Mouse (Mus musculus) limb, embryonic 15.5 days (tissue): ENCODE data around the gene 1700025G04Rik. TPM values are rescaled to one million over a fixed set of nuclear protein-coding genes. Genes with fewer than 3 reads are reported as not detected.

Experiments used
- ATAC-seq: fragments of 200-750 bp; cut with Nextera tagmentation; 2 replicates; pipeline ENCODE4 v1.8.0; 2017; ENCODE audit warnings: low read depth, moderate TSS enrichment; ENCODE audit not compliant: insufficient number of reproducible peaks, low FRiP score, low TSS enrichment
- H3K27ac ChIP-seq: fragments of 300-500 bp; sonication (generic); 2 replicates; pipeline ENCODE4 v1.5.1; 2015; ENCODE audit warnings: moderate library complexity, mild to moderate bottlenecking, inconsistent platforms
- H3K27me3 ChIP-seq: fragments of 300-500 bp; sonication (generic); 2 replicates; pipeline ENCODE4 v1.6.1; 2015; ENCODE audit warnings: inconsistent platforms
- H3K36me3 ChIP-seq: fragments of 300-500 bp; sonication (generic); 2 replicates; pipeline ENCODE4 v1.6.1; 2015; ENCODE audit warnings: inconsistent platforms
- H3K4me1 ChIP-seq: fragments of 300-500 bp; sonication (generic); 2 replicates; pipeline ENCODE4 v1.6.1; 2015; ENCODE audit warnings: inconsistent platforms
- H3K4me2 ChIP-seq: fragments of 300-500 bp; sonication (generic); 2 replicates; pipeline ENCODE4 v1.6.1; 2015; ENCODE audit warnings: mild to moderate bottlenecking, inconsistent platforms
- H3K4me3 ChIP-seq: fragments of 300-500 bp; sonication (generic); 2 replicates; pipeline ENCODE4 v1.5.1; 2015; ENCODE audit warnings: mild to moderate bottlenecking, inconsistent platforms
- H3K9ac ChIP-seq: fragments of 300-500 bp; sonication (generic); 2 replicates; pipeline ENCODE4 v1.6.1; 2015; ENCODE audit warnings: inconsistent platforms
- H3K9me3 ChIP-seq: fragments of 300-500 bp; sonication (generic); 2 replicates; pipeline ENCODE4 v1.6.1; 2016; ENCODE audit warnings: inconsistent platforms
- WGBS: fragments of 180-500 bp; shearing (Covaris S2); methylation state at CpG from one replicate; pipeline ENCODE4 v1.1.7; 2015; 5-methylcytosine and 5-hydroxymethylcytosine counted together
- polyA plus RNA-seq: library from polyadenylated mRNA; unstranded; fragments of >200 nt; fragmentation: Nextera tagmentation; extraction: Ambion mirVana; gene quantifications from 2 replicates; pipeline ENCODE4 v1.2.1, GENCODE M21; 2015

Gene 1700025G04Rik
- polyA plus RNA-seq, 1 experiment from 2014 or later: 40.3 TPM

DNA sequence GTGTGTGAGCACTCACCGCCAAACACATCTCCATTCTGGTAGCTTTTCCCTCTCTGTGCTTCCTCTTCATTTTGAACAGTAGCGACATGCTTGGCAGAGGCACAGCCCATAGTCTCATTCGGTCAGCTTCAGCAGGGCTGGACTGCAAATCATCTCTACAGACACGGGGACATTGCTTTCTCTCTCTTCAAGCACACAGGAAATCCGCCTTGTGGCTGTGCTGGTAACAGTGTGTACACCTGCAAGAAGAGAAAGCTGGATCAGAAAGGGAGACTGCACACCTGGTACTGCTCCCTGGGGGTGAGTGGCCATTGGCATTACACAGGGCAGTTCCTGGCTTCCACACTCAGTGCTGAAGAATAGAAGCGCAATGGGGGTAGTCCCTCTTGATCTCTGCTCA is 83.4 kb downstream of the 1700025G04Rik start:
- Histone ChIP-seq H3K9ac (no peak overlapping the region), H3K36me3 (peaks cover 14% of the 10 kb centered on the region), H3K4me3 (no peak overlapping the region), H3K4me2 (no peak overlapping the region), H3K27me3 (no peaks in the 10 kb centered on the region), H3K9me3 (no peaks in the 10 kb centered on the region), H3K27ac (no peak overlapping the region), H3K4me1 (no peaks in the 10 kb centered on the region)
- ATAC-seq: no peak
- WGBS: 91% methylated on average over 6 of the region's 6 CpGs

DNA sequence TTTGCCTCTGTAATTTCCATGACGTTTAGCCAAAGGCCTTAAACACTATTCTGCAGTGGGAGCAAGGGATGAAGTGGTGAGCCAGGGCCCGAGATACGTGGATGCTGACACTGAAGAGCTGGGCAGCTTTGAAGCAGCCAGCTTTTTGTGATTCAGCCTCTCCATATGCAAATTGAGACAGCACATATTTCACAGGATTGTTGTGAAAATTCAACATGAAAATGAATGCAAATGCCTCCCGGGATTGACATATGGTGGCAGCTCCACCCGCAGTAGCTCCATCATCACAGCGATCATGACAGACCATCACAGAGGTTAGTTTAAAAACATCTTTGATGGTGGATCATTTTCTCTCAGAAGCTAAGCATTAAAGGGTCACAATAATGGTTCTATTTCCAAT is 85.4 kb downstream of the 1700025G04Rik start:
- Histone ChIP-seq H3K4me3 (no peak overlapping the region), H3K27me3 (no peaks in the 10 kb centered on the region), H3K9me3 (no peaks in the 10 kb centered on the region), H3K4me2 (no peak overlapping the region), H3K4me1 (peaks cover 4% of the 10 kb centered on the region; the same call in 1 of the 2 replicates), H3K9ac (no peak overlapping the region), H3K36me3 (peaks cover 14% of the 10 kb centered on the region), H3K27ac (no peak overlapping the region)
- WGBS: 88% methylated on average over 6 of the region's 6 CpGs
- ATAC-seq: no peak

DNA sequence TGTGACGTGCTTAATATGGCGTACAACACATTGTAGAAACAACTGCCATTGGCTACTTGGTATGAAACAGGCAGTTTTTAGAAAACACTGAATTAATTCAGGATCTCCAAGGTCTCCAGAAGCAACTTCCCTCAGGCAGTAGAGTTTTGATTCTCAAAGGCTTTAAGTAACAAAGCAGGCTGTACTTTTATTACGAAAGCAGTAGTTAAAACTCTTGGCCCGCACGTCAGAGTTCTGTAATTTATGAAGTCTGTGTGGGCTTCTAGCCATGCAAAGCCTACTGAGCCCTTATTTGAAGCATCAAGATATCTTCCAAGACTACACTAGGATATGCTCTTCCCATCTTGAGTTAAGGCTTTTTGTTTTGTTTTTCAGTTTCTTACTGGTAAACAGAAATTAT is 89.5 kb downstream of the 1700025G04Rik start:
- no peak overlapping the region for H3K4me2 ChIP-seq
- H3K9me3 ChIP-seq: no peaks in the 10 kb centered on the region
- H3K4me1 ChIP-seq: peaks cover 23% of the 10 kb centered on the region
- 41% methylated on average over 5 of the region's 5 CpGs for WGBS
- no peak overlapping the region for H3K27ac ChIP-seq
- peaks cover 2% of the 10 kb centered on the region; the same call in 1 of the 2 replicates for H3K36me3 ChIP-seq
- ATAC-seq: no peak
- H3K9ac ChIP-seq: no peak overlapping the region
- H3K4me3 ChIP-seq: no peak overlapping the region
- H3K27me3 ChIP-seq: no peaks in the 10 kb centered on the region

DNA sequence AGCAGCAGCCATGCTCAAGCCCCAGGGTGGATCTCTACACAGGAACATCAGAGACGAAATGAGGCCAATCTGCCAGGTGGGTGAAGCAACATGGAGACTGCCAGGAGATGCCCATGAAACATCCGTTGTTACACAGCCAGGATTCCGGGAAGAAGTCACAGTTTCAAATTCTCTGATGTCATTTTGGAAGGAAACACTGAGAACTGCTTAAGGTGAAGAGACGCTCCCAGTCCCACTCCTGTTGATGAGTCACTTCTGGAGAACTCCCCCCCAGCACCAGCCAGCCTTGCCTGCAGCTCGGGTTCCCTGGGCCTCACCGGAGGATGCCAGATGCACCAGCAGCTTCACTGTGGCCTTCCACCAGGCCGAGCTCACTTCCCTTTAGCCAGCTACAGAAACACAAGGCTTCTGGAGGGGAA is 90.5 kb downstream of the 1700025G04Rik start:
- Histone ChIP-seq H3K9me3 (no peaks in the 10 kb centered on the region), H3K4me1 (peaks cover 23% of the 10 kb centered on the region), H3K27me3 (no peaks in the 10 kb centered on the region), H3K4me3 (no peak overlapping the region), H3K4me2 (no peak overlapping the region), H3K27ac (no peak overlapping the region), H3K36me3 (no peaks in the 10 kb centered on the region), H3K9ac (no peak overlapping the region)
- WGBS: 53% methylated on average over 7 of the region's 7 CpGs
- no peak for ATAC-seq

DNA sequence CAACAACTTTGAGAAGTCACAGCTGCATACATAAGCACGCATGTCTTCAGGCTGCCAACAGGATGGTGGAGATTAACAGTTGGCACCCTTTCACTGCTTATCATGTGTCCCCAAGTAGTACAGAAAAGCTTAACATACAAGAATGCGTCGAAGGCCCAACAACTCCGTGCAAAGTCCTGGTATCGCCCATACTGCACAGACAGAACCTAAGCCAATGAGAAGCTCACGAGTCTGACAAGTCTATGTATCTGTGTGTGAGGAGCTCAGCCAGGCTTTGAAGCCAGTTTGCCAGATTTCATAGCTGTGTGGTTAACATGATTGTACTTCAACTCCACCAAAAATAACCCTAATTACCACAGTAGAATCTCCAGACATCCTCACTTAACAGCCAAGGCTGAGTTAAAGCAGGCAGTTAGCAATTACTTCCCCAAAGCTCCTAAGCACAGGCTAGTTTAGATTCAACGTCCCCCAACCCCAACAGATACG is 91.2 kb downstream of the 1700025G04Rik start:
- no peak overlapping the region for H3K4me2 ChIP-seq
- peaks cover 26% of the 10 kb centered on the region for H3K4me1 ChIP-seq
- no peak overlapping the region for H3K9ac ChIP-seq
- H3K27ac ChIP-seq: no peak overlapping the region
- H3K4me3 ChIP-seq: no peak overlapping the region
- H3K9me3 ChIP-seq: no peaks in the 10 kb centered on the region
- 66% methylated on average over 8 of the region's 8 CpGs for WGBS
- no peak for ATAC-seq
- no peaks in the 10 kb centered on the region for H3K27me3 ChIP-seq
- no peaks in the 10 kb centered on the region for H3K36me3 ChIP-seq

DNA sequence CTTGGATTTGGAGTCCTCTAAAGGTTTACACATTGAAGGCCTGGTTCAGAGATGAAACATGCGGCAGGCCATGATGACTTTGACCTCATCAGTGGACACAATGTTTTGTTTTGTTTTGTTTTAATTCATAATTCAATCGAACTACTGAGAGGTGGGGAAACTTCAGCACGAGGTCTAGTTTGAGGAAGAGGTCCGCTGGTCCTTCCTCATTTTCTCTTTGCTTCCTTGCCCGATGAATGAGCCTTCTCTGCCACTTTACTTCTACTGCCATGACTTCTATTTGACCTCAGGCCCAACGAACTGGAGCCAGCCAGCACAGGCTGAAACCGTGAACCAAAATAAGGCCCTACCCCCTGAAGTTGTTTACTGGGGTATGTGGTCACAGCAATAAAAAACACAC is 92.3 kb downstream of the 1700025G04Rik start:
- no peak overlapping the region for H3K4me3 ChIP-seq
- no peaks in the 10 kb centered on the region for H3K9me3 ChIP-seq
- H3K27me3 ChIP-seq: no peaks in the 10 kb centered on the region
- H3K9ac ChIP-seq: no peak overlapping the region
- H3K36me3 ChIP-seq: no peaks in the 10 kb centered on the region
- H3K4me1 ChIP-seq: peaks cover 26% of the 10 kb centered on the region
- no peak overlapping the region for H3K27ac ChIP-seq
- ATAC-seq: no peak
- WGBS: 80% methylated on average over 7 of the region's 7 CpGs
- no peak overlapping the region for H3K4me2 ChIP-seq

DNA sequence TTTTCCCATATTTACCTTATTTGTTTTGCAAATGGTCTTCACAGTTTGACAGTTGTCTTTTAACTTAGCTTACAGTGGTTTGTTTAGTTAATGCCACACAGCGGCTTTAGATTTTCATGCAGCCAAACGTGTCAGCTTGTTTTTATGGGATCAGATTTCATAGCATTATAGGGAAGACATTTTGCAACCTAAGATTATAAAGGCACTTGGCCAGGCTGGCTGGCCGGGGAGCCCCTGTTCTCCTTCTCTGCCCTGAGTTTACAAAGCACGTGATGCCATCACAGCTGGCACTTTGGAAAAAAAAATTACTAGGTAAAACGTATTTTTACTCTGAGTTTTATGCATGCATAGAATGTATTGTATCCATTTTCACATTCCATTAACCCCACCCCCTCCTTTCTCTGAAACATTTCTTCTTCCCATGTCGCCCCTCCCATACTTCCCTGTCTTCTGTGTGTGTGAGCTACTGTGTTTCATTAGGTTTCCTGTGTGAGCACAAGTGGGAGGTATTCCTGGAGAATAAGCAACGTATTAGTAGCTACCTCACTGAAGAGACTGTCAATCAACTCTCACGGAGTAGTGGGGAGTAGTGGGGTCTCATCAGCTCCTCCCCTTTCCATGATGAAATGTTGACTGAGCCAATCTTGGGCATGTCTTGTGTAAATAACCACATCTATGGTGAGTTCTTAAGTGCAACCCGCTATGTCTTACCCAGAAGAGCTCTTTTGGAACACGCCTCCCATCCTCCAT is 93.8 kb downstream of the 1700025G04Rik start:
- Histone ChIP-seq H3K27me3 (no peaks in the 10 kb centered on the region), H3K9me3 (no peaks in the 10 kb centered on the region), H3K4me1 (peaks cover 26% of the 10 kb centered on the region), H3K4me3 (no peak overlapping the region), H3K4me2 (no peak overlapping the region), H3K27ac (no peak overlapping the region), H3K9ac (no peak overlapping the region), H3K36me3 (no peaks in the 10 kb centered on the region)
- 38% methylated on average over 10 of the region's 10 CpGs for WGBS
- no peak for ATAC-seq

DNA sequence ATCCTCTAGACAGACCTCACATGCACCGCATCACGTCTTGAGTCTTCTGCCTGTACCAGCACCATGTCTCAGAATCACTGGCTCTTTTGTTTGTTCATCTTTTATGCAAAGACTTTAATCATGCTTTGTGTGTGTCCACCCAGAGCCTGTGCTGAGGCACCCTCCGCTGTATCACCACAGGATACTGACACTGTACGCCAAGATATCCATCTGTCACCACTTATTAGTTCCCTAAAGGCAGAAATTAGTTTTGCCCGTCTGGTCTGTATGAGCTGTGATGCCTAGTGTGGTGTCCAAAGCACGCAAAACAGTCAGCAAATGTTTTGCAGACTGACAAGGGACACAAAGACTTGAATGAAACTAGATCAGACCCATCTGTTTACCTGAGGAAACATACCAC is 95.7 kb downstream of the 1700025G04Rik start:
- Histone ChIP-seq H3K4me2 (no peak overlapping the region), H3K27me3 (no peaks in the 10 kb centered on the region), H3K4me3 (no peak overlapping the region), H3K9ac (no peak overlapping the region), H3K4me1 (peaks cover 23% of the 10 kb centered on the region), H3K36me3 (no peaks in the 10 kb centered on the region), H3K9me3 (no peaks in the 10 kb centered on the region), H3K27ac (no peak overlapping the region)
- ATAC-seq: no peak
- WGBS: 71% methylated on average over 6 of the region's 6 CpGs

DNA sequence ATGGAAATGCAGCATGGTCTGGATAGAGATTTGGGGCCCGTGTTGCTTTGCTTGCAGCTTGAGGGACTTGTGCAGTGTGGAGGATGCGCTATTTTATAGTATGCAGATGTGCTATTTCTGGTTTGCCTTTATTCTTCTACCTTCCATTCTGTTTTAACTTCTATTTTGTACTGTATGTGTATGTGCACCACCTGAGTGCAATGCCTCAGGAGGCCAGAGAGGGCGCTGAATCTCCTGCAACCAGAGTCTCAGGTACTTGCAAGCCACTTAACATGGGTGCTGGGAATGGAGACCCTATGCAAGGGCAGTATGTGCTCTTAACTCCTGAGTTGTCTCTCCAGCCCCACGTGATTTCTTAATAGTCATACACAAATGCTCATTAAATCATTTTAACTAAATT is 98.4 kb downstream of the 1700025G04Rik start:
- Histone ChIP-seq H3K4me3 (no peak overlapping the region), H3K9ac (no peak overlapping the region), H3K36me3 (no peaks in the 10 kb centered on the region), H3K27ac (no peak overlapping the region), H3K4me1 (peaks cover 27% of the 10 kb centered on the region), H3K4me2 (no peak overlapping the region), H3K9me3 (no peaks in the 10 kb centered on the region), H3K27me3 (no peaks in the 10 kb centered on the region)
- WGBS: 93% methylated on average over 4 of the region's 4 CpGs
- ATAC-seq: no peak

DNA sequence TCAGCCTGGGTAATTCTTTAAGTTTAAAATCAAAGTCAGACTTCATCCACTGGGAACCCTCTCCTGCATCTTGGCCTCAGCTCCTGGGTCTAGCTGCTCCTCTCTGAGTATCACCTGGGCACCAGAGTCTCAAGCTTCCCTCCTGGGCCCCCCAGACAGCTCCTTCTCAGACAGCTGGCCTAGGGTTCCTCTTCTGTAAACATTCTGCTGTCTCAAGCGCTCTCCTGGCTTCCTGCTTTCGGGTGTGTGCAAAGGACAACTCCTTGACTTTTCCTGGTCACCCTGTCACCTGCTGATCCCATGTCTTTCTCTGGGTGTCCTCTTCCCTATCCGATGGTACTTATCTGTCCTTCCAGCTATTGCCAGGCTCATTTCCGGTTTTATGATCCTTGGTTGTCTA is 99.3 kb downstream of the 1700025G04Rik start:
- Histone ChIP-seq H3K9ac (no peak overlapping the region), H3K4me1 (peaks cover 26% of the 10 kb centered on the region), H3K4me3 (no peak overlapping the region), H3K27me3 (no peaks in the 10 kb centered on the region), H3K27ac (no peak overlapping the region), H3K36me3 (no peaks in the 10 kb centered on the region), H3K4me2 (no peak overlapping the region), H3K9me3 (no peaks in the 10 kb centered on the region)
- 86% methylated on average over 4 of the region's 4 CpGs for WGBS
- ATAC-seq: no peak

DNA sequence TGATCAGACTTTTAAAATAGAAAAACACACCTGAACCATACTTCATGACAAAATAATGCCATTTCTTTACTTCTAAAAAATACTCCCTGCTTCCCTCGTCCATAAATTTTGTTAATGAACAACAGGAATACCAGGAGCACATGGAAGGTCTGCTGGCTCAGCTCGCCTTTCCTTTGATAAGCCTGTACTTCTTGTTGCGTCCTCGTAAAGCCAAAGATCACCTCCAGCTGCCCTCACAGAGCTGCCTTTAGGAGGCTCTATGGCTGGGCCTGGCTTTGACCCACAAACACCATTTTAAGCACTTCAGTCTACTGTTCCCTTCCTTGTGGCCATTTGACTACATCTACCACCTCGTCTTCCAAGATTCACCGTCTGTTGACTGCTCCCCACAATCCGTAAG is 101.2 kb downstream of the 1700025G04Rik start:
- no peak overlapping the region for H3K4me2 ChIP-seq
- H3K4me1 ChIP-seq: peaks cover 23% of the 10 kb centered on the region
- no peaks in the 10 kb centered on the region for H3K36me3 ChIP-seq
- no peak overlapping the region for H3K4me3 ChIP-seq
- H3K27ac ChIP-seq: no peak overlapping the region
- 51% methylated on average over 7 of the region's 7 CpGs for WGBS
- H3K9ac ChIP-seq: no peak overlapping the region
- H3K9me3 ChIP-seq: no peaks in the 10 kb centered on the region
- ATAC-seq: no peak
- no peaks in the 10 kb centered on the region for H3K27me3 ChIP-seq

DNA sequence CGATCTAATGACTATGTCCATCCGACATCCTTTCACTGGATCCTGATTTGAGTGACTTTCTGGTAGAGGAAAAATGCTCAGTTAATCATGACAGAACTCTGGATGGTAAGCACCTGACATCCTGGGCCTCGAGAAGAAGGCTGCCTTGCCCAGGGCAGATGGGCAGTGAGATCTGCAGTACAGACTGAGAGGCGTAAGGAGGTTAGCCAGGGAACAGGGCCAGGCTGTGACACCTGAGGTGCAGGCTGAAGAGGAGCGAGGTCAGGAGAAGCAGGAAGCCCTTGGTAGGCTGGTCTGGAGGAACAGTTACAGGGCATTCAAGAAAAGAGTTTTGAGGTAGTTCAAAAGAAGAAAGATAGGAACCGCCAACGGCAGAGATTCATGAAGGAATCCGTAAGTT is 101.9 kb downstream of the 1700025G04Rik start:
- Histone ChIP-seq H3K4me2 (no peak overlapping the region), H3K9me3 (no peaks in the 10 kb centered on the region), H3K4me3 (no peak overlapping the region), H3K4me1 (peaks cover 23% of the 10 kb centered on the region), H3K36me3 (no peaks in the 10 kb centered on the region), H3K27ac (no peak overlapping the region), H3K9ac (no peak overlapping the region), H3K27me3 (no peaks in the 10 kb centered on the region)
- WGBS: 75% methylated on average over 8 of the region's 8 CpGs
- no peak for ATAC-seq
